Mouse (Mus musculus) cerebellum, postnatal 14 days (tissue): ENCODE measurements around the gene Exoc1.

Experiments used
- DNase-seq, 2 experiments: peaks; one replicate each; pipeline ENCODE4 v3.0.0; 2021; ENCODE audit warnings: mixed read lengths in 2 of 2

Exoc1 gene

GRCm38 (mm10) chr5:76529040-76529703, at the start of gene Exoc1:
TSS of gene Exoc1 (plus strand) at chr5:76529311.
- DNase-seq: peak; percentile 95

GRCm38 (mm10) chr5:76483811-76484210, 45.3 kb upstream of the Exoc1 start, which contains the start of gene Gm7271:
TSS of gene Gm7271 (plus strand) at chr5:76484040.
- DNase-seq: no peak

- no peak for DNase-seq
Observed at GRCm38 (mm10) chr5:76495126-76495525, 34.0 kb upstream of the Exoc1 start.

GRCm38 (mm10) chr5:76522446-76522845, 6.7 kb upstream of the Exoc1 start:
- no peak for DNase-seq

- no peak for DNase-seq
Observed at GRCm38 (mm10) chr5:76524623-76525022, 4.5 kb upstream of the Exoc1 start.

- DNase-seq: no peak
Observed at GRCm38 (mm10) chr5:76525066-76525465, 4.0 kb upstream of the Exoc1 start.

GRCm38 (mm10) chr5:76525829-76526228, 3.3 kb upstream of the Exoc1 start:
- no peak for DNase-seq

- DNase-seq: no peak
Observed at GRCm38 (mm10) chr5:76529704-76530066, 574 bp downstream of the Exoc1 start.

- DNase-seq: no peak
Observed at GRCm38 (mm10) chr5:76533186-76533585, 4.1 kb downstream of the Exoc1 start.

GRCm38 (mm10) chr5:76536231-76536630, 7.1 kb downstream of the Exoc1 start:
- no peak for DNase-seq

- DNase-seq: no peak
Observed at GRCm38 (mm10) chr5:76537578-76537977, 8.5 kb downstream of the Exoc1 start.

GRCm38 (mm10) chr5:76540181-76540580, 11.1 kb downstream of the Exoc1 start:
- no peak for DNase-seq

- DNase-seq: no peak
Observed at GRCm38 (mm10) chr5:76540842-76541241, 11.7 kb downstream of the Exoc1 start.

GRCm38 (mm10) chr5:76543200-76543599, 14.1 kb downstream of the Exoc1 start:
- no peak for DNase-seq

GRCm38 (mm10) chr5:76550426-76550825, 21.3 kb downstream of the Exoc1 start:
- no peak for DNase-seq

GRCm38 (mm10) chr5:76565321-76565720, 36.2 kb downstream of the Exoc1 start:
- peak; percentile 62 to 77 for DNase-seq

GRCm38 (mm10) chr5:76574251-76574650, 45.1 kb downstream of the Exoc1 start:
- no peak for DNase-seq

GRCm38 (mm10) chr5:76577026-76577425, 47.9 kb downstream of the Exoc1 start:
- DNase-seq: no peak

GRCm38 (mm10) chr5:76585378-76585777, 56.3 kb downstream of the Exoc1 start:
- no peak for DNase-seq

GRCm38 (mm10) chr5:76588551-76589283, 59.6 kb downstream of the Exoc1 start, which contains the start of gene Cep135:
TSS of gene Cep135 (plus strand) at chr5:76588698.
- DNase-seq: peak; percentile 94 to 96

- no peak for DNase-seq
Observed at GRCm38 (mm10) chr5:76589311-76589710, 60.2 kb downstream of the Exoc1 start.

- no peak for DNase-seq
Observed at GRCm38 (mm10) chr5:76590009-76590408, 60.9 kb downstream of the Exoc1 start.

- no peak for DNase-seq
Observed at GRCm38 (mm10) chr5:76591885-76592284, 62.8 kb downstream of the Exoc1 start.

GRCm38 (mm10) chr5:76609702-76610370, 80.7 kb downstream of the Exoc1 start:
- no peak for DNase-seq
